Mouse (Mus musculus) limb, embryonic 15.5 days (tissue): ENCODE measurements around the gene Nacc1. TPM values are rescaled to one million over a fixed set of nuclear protein-coding genes. Genes with fewer than 3 reads are reported as not detected.
A peak's percentile ranks its signal among the peaks of the same experiment; 100 is the strongest.

Source experiments
- ATAC-seq: fragments of 200-750 bp; cut with Nextera tagmentation; 2 replicates; pipeline ENCODE4 v1.8.0; 2017; ENCODE audit warnings: low read depth, moderate TSS enrichment; ENCODE audit not compliant: insufficient number of reproducible peaks, low FRiP score, low TSS enrichment
- H3K27ac ChIP-seq: fragments of 300-500 bp; sonication (generic); 2 replicates; pipeline ENCODE4 v1.5.1; 2015; ENCODE audit warnings: moderate library complexity, mild to moderate bottlenecking, inconsistent platforms
- H3K27me3 ChIP-seq: fragments of 300-500 bp; sonication (generic); 2 replicates; pipeline ENCODE4 v1.6.1; 2015; ENCODE audit warnings: inconsistent platforms
- H3K36me3 ChIP-seq: fragments of 300-500 bp; sonication (generic); 2 replicates; pipeline ENCODE4 v1.6.1; 2015; ENCODE audit warnings: inconsistent platforms
- H3K4me1 ChIP-seq: fragments of 300-500 bp; sonication (generic); 2 replicates; pipeline ENCODE4 v1.6.1; 2015; ENCODE audit warnings: inconsistent platforms
- H3K4me2 ChIP-seq: fragments of 300-500 bp; sonication (generic); 2 replicates; pipeline ENCODE4 v1.6.1; 2015; ENCODE audit warnings: mild to moderate bottlenecking, inconsistent platforms
- H3K4me3 ChIP-seq: fragments of 300-500 bp; sonication (generic); 2 replicates; pipeline ENCODE4 v1.5.1; 2015; ENCODE audit warnings: mild to moderate bottlenecking, inconsistent platforms
- H3K9ac ChIP-seq: fragments of 300-500 bp; sonication (generic); 2 replicates; pipeline ENCODE4 v1.6.1; 2015; ENCODE audit warnings: inconsistent platforms
- H3K9me3 ChIP-seq: fragments of 300-500 bp; sonication (generic); 2 replicates; pipeline ENCODE4 v1.6.1; 2016; ENCODE audit warnings: inconsistent platforms
- WGBS: fragments of 180-500 bp; shearing (Covaris S2); methylation state at CpG from one replicate; pipeline ENCODE4 v1.1.7; 2015; 5-methylcytosine and 5-hydroxymethylcytosine counted together
- polyA plus RNA-seq: library from polyadenylated mRNA; unstranded; fragments of >200 nt; fragmentation: Nextera tagmentation; extraction: Ambion mirVana; gene quantifications from 2 replicates; pipeline ENCODE4 v1.2.1, GENCODE M21; 2015

The Nacc1 gene
- 13.5 and 13.8 TPM in 2 replicates for polyA plus RNA-seq

- WGBS, result under 1% methylated on average over 36 of the region's 37 CpGs
Observed at GRCm38 (mm10) chr8:84687705-84688100, at the start of gene Nacc1. Nacc1 (minus strand) TSS chr8:84687862.

GRCm38 (mm10) chr8:84736521-84736920, 48.9 kb upstream of the Nacc1 start:
- H3K36me3 ChIP-seq, result peaks cover 3% of the 10 kb centered on the region; the same call in 1 of the 2 replicates
- H3K4me1 ChIP-seq, result peaks cover 100% of the 10 kb centered on the region
- H3K27ac ChIP-seq, result peak overlapping the region; percentile 97; the same call in 1 of the 2 replicates
- H3K4me3 ChIP-seq, result no peak overlapping the region
- WGBS, result 85% methylated on average over 4 of the region's 4 CpGs
- no peaks in the 10 kb centered on the region for H3K27me3 ChIP-seq
- no peaks in the 10 kb centered on the region for H3K9me3 ChIP-seq
- no peak overlapping the region for H3K4me2 ChIP-seq
- ATAC-seq, result no peak
- no peak overlapping the region for H3K9ac ChIP-seq

More at GRCm38 (mm10) chr8:84687705-84688100, at the start of gene Nacc1:
- Histone ChIP-seq H3K27ac (peak within 1 kb of the TSS; percentile 95), H3K9ac (peak within 1 kb of the TSS; percentile 99), H3K4me1 (peaks cover 40% of the 10 kb centered on the region), H3K9me3 (no peaks in the 10 kb centered on the region), H3K4me2 (peak within 1 kb of the TSS; percentile 77), H3K27me3 (no peaks in the 10 kb centered on the region), H3K36me3 (peaks cover 22% of the 10 kb centered on the region), H3K4me3 (peak within 1 kb of the TSS; percentile 100)
- ATAC-seq, result peak; percentile 78

- H3K36me3 ChIP-seq, result no peaks in the 10 kb centered on the region; the same call in 1 of the 2 replicates
- H3K4me3 ChIP-seq, result no peak overlapping the region
- H3K9ac ChIP-seq, result no peak overlapping the region
- no peak for ATAC-seq
- 38% methylated on average over 2 of the region's 2 CpGs for WGBS
- H3K27ac ChIP-seq, result peak overlapping the region; percentile 97; the same call in 1 of the 2 replicates
- H3K27me3 ChIP-seq, result no peaks in the 10 kb centered on the region
- peaks cover 100% of the 10 kb centered on the region for H3K4me1 ChIP-seq
- no peak overlapping the region for H3K4me2 ChIP-seq
- H3K9me3 ChIP-seq, result no peaks in the 10 kb centered on the region
Observed at GRCm38 (mm10) chr8:84735597-84735996, 47.9 kb upstream of the Nacc1 start.

DNA sequence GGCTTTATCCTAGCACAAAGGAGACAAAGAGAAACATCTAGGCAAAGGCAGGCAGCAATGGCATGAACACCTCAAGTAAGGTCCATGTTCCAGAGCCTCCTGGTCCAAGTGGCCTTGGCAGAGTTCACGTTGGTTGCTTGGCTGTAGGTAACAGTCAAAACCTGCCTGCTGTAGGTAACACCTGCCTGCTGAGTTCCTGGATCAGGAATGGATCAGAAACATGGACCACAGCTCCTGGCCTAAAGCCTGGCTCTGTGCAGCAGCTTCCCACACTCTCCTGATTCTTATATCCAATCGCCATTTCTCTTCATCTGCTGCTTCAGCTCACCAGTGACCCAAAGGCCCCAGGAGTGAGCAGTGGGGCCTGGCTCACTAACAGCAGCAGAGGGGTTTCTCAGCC, 47.0 kb upstream of the Nacc1 start:
- Histone ChIP-seq H3K27me3 (no peaks in the 10 kb centered on the region), H3K9me3 (no peaks in the 10 kb centered on the region), H3K9ac (no peak overlapping the region), H3K27ac (peak overlapping the region; percentile 65; the same call in 1 of the 2 replicates), H3K4me2 (no peak overlapping the region), H3K4me1 (peaks cover 100% of the 10 kb centered on the region), H3K4me3 (no peak overlapping the region), H3K36me3 (no peaks in the 10 kb centered on the region; the same call in 1 of the 2 replicates)
- 80% methylated on average over 2 of the region's 2 CpGs for WGBS
- no peak for ATAC-seq

DNA sequence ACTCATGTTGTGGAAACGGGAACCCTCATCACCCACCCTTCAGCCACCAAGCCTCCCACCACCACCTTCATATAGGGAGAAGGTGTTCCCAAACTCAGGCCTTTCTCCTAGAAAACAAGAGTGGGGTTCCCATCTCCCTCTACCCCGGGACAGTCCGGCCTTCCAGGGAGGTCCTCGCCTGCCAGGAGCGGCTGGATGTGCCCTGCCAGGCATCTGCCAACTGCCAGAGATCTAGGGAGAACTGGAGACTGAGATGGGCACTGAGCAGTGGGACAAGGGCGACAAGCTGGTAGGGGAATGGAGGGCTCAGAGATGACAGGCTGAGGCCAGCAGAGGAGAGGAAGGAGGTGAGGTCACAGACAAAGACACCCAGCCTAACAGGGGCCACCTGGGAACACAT, 46.3 kb upstream of the Nacc1 start:
- no peak overlapping the region for H3K4me3 ChIP-seq
- no peak overlapping the region for H3K4me2 ChIP-seq
- H3K4me1 ChIP-seq, result peaks cover 99% of the 10 kb centered on the region
- peak overlapping the region; percentile 65; the same call in 1 of the 2 replicates for H3K27ac ChIP-seq
- no peak for ATAC-seq
- H3K9me3 ChIP-seq, result no peaks in the 10 kb centered on the region
- no peak overlapping the region for H3K9ac ChIP-seq
- H3K27me3 ChIP-seq, result no peaks in the 10 kb centered on the region
- no peaks in the 10 kb centered on the region; the same call in 1 of the 2 replicates for H3K36me3 ChIP-seq
- WGBS, result 85% methylated on average over 6 of the region's 6 CpGs

DNA sequence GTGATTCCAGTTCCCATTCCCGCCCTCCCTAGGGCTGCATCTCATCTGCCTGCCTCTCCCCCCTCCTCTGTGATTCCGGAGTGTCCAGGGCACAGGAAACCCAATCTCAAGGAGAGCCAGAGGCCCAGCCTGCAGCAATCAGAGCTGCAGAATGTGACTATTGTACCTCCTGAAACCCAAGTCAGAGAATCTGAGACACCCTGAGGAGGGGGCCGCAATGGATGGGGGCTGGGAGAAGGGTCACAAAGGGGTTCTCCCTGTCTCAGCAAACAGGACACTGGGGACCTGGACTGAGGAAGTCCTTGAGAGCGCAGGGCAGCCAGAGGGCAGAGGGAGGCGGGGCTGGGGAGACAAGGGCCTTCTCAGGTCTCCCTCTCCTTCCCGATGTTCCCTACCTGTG, 45.3 kb upstream of the Nacc1 start:
- Histone ChIP-seq H3K4me1 (peaks cover 99% of the 10 kb centered on the region), H3K4me3 (no peak overlapping the region), H3K9me3 (no peaks in the 10 kb centered on the region), H3K4me2 (0 out of 2 replicates have a peak overlapping the region, but pooled peaks have one; percentile 7), H3K36me3 (peaks cover 5% of the 10 kb centered on the region; the same call in 1 of the 2 replicates), H3K9ac (0 out of 2 replicates have a peak overlapping the region, but pooled peaks have one; percentile 10), H3K27ac (peak overlapping the region; percentile 65), H3K27me3 (no peaks in the 10 kb centered on the region)
- 42% methylated on average over 5 of the region's 6 CpGs for WGBS
- ATAC-seq, result no peak

DNA sequence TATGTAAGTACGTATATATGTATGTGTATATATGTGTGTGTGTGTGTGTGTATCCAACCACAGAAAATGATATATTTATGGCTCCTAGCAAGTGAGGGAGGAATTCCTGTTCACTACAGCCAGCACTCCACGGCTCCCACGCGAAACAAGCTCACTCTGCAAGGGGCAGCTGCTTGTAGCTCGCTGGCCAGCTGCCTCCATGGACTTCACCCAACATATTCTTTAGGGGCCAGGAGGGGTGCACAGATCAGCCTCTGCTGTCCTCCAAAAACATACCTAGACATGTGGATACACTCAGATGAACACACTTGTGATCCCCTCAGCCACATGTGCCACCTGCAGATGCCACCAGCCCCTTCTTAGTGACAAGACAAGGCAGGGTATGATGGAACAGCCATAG, 44.9 kb upstream of the Nacc1 start:
- Histone ChIP-seq H3K4me2 (0 out of 2 replicates have a peak overlapping the region, but pooled peaks have one; percentile 7), H3K27me3 (no peaks in the 10 kb centered on the region), H3K9ac (0 out of 2 replicates have a peak overlapping the region, but pooled peaks have one; percentile 10), H3K27ac (peak overlapping the region; percentile 65), H3K36me3 (peaks cover 8% of the 10 kb centered on the region), H3K9me3 (no peaks in the 10 kb centered on the region), H3K4me1 (peaks cover 99% of the 10 kb centered on the region), H3K4me3 (no peak overlapping the region)
- no peak for ATAC-seq
- 51% methylated on average over 5 of the region's 5 CpGs for WGBS

DNA sequence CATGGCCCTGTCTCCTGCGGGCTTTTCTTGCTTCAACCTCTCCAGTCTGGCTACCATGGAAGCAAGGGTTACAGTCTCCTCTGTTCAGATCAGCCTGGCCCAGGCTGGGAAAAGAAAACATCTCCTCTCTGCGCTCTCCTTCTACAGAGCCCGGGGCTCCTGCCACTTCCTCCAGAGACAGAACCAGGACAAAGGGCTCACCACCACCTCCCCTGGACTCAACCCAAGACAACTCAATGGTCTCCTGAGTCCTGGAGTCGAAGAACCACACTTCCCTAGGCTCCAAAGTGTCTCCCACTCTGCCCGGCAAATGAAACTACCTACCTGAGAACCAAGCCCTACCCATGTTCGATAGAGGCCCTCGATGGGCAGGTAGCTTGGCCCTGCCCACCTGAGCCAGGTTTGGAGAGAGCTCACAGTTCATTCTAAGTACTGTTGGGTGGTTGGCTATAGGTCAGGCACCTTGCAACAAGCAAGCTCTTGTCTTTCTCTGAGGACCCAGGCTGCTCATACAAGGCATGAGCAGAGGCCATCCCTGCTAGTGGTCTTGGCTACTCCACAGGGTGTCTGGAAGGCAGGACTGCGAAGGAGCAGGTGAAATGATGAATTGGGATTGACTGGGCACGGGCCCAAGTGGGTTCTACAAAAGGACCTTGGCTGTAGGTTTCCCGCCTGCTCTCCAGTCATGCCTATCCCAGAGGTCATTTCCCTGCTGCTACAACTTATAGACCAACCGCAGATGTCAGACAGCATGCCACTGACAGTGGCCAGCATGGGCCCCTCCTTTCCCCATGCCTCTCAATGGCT, 43.9 kb upstream of the Nacc1 start:
- H3K27ac ChIP-seq, result peak overlapping the region; percentile 81
- H3K4me2 ChIP-seq, result no peak overlapping the region
- H3K9me3 ChIP-seq, result no peaks in the 10 kb centered on the region
- no peak for ATAC-seq
- no peak overlapping the region for H3K4me3 ChIP-seq
- no peaks in the 10 kb centered on the region for H3K27me3 ChIP-seq
- H3K9ac ChIP-seq, result no peak overlapping the region
- 65% methylated on average over 11 of the region's 11 CpGs for WGBS
- peaks cover 96% of the 10 kb centered on the region for H3K4me1 ChIP-seq
- peaks cover 18% of the 10 kb centered on the region for H3K36me3 ChIP-seq

DNA sequence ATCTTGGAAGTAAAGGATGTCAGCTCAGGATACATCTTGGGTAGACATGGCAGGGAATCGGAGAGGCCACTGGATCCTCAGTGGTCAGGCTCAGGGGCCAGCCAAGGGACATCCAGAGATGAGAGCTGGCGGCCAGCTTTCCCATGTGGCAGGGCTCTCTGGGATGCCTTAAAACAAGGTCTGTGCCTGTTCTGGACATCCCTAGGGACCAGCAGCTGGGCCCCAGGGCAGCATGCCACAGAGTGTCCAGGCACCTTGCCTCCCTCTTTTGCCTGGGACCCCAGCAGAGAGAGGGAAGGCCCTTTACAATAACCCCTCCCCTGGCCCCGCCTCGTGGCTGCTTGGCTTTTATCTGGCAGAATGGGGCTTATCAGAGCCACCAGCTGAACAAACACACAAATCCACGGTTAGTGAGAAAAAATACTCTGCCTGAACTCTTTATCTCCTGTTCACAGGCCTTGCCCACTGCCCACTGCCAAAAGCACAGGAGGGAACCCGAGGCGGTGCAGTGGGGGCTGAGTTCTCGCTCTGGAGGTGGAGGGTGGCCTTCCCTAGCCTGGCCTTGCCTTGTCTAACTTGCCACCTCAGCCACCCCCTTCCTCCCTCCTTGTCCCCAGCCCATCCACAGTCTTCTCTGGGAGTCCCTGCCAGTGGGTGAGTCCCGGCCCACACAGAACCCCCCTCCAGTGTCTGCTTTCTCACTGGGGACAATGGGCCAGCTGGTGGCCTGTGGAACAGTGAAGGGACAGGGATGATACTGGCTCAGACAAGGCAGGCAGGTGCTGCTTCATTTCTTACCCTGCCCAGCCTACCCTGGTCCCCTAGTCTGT, 43.1 kb upstream of the Nacc1 start:
- Histone ChIP-seq H3K36me3 (peaks cover 26% of the 10 kb centered on the region), H3K4me3 (no peak overlapping the region), H3K9ac (no peak overlapping the region), H3K4me2 (no peak overlapping the region), H3K4me1 (peaks cover 96% of the 10 kb centered on the region), H3K9me3 (no peaks in the 10 kb centered on the region), H3K27ac (peak overlapping the region; percentile 81), H3K27me3 (no peaks in the 10 kb centered on the region)
- WGBS, result 52% methylated on average over 9 of the region's 9 CpGs
- no peak for ATAC-seq

GRCm38 (mm10) chr8:84729921-84730362, 42.3 kb upstream of the Nacc1 start:
- Histone ChIP-seq H3K4me1 (peaks cover 96% of the 10 kb centered on the region), H3K4me3 (no peak overlapping the region), H3K4me2 (no peak overlapping the region), H3K9ac (no peak overlapping the region), H3K36me3 (peaks cover 34% of the 10 kb centered on the region), H3K9me3 (no peaks in the 10 kb centered on the region), H3K27ac (peak overlapping the region; percentile 81), H3K27me3 (no peaks in the 10 kb centered on the region)
- no peak for ATAC-seq
- WGBS, result 79% methylated on average over 16 of the region's 16 CpGs

GRCm38 (mm10) chr8:84728474-84728873, 40.8 kb upstream of the Nacc1 start:
- ATAC-seq, result no peak
- peaks cover 46% of the 10 kb centered on the region for H3K36me3 ChIP-seq
- H3K27me3 ChIP-seq, result no peaks in the 10 kb centered on the region
- H3K4me3 ChIP-seq, result no peak overlapping the region
- H3K27ac ChIP-seq, result peak overlapping the region; percentile 63
- H3K4me2 ChIP-seq, result no peak overlapping the region
- no peaks in the 10 kb centered on the region for H3K9me3 ChIP-seq
- H3K4me1 ChIP-seq, result peaks cover 96% of the 10 kb centered on the region
- WGBS, result 56% methylated on average over 3 of the region's 3 CpGs
- no peak overlapping the region for H3K9ac ChIP-seq
